Mouse (Mus musculus): ENCODE results near the gene Trpc4ap. TPM values are rescaled to one million over a fixed set of nuclear protein-coding genes. Genes with fewer than 3 reads are reported as not detected.
A peak's percentile ranks its signal among the peaks of the same experiment; 100 is the strongest.

Trpc4ap gene
- polyA plus RNA-seq, 1 experiment: 223 TPM

DNA sequence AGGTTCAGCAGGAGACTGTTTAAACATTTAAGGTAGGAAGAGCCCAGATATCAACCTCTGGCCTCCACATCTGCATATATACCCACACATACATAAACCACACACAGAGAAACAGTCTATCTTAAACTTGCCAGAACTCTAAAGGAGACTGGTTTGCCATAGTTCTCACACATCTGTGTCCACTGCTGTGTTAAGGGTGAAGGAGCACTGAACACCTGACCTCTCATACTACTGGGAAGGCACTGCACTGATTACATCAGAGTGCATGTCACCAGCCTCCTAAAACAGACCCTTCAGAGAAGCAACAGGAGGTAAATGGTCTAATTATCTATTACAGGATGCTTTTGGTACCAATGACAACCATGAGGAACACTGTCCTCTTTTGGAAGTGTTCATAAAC lies 55.3 kb downstream of the Trpc4ap start:
- Histone ChIP-seq H3K27ac (ENCODE audit: insufficient read depth, low read length) (no peak overlapping the region), H3K27me3 (ENCODE audit: control insufficient read depth, insufficient read depth, low read length) (no peaks in the 10 kb centered on the region), H3K4me1 (ENCODE audit: control insufficient read depth, insufficient read depth, low read length) (peaks cover 66% of the 10 kb centered on the region), H3K4me3 (replicated peaks; ENCODE audit: insufficient read depth, low read depth, low read length) (no peak overlapping the region)
- TF ChIP-seq POLR2A (IDR thresholded peaks at IDR 0.05; ENCODE audit: borderline replicate concordance, insufficient read depth, low read length) (no peak), CTCF (IDR thresholded peaks at IDR 0.05; ENCODE audit: borderline replicate concordance, insufficient read depth, low read depth, low read length) (no peak)
- DNase-seq: no peak

DNA sequence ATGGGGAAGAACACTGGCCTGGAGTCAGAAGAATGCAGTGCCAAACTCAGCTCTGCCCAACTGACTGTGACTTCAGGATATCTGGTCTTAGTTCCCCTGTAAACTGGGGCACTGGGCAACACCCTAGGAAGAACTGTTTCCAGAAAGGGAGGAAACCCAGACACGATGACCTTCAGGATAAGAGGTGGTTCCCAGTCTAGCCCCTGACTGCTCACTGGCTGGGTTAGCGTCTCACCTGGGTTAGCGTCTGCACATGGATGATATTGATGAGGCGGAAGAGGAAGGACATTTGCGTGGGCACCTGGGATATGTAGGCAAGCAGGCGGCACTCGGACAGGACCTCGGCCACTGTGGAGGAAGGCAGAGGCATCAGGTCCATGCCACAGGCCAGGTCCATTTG lies 56.2 kb downstream of the Trpc4ap start:
- 74% methylated on average over 8 of the region's 8 CpGs for WGBS
- no peak for TF ChIP-seq POLR2A (IDR thresholded peaks at IDR 0.05; ENCODE audit: borderline replicate concordance, insufficient read depth, low read length)
- H3K4me3 ChIP-seq (replicated peaks; ENCODE audit: insufficient read depth, low read depth, low read length): no peak overlapping the region

DNA sequence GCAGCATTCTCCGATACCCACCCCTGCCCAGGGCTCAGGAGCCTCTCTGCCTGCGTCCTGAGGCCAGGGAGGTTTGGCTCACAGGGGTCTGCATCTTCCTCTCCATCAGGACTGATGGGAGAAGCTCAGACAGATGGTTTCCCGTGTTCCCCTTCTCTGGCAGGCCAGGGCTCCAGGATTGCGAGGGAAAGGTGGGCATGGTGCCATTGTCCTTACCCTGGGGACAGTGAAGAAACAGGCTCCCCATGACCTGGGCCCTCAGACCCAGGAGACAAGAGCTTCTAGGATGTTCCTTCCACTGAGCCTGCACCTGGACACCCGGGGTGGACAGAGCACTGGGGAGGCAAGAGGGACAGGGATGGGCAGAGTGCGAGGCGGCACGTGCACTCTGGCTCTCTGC lies 57.6 kb downstream of the Trpc4ap start:
- peak in 1 of 2 experiments; percentile 44 for DNase-seq
- 42% methylated on average over 8 of the region's 8 CpGs for WGBS
- H3K4me1 ChIP-seq (ENCODE audit: control insufficient read depth, insufficient read depth, low read length): peaks cover 59% of the 10 kb centered on the region
- peak overlapping the region; percentile 8; the same call in 1 of the 2 replicates for H3K27ac ChIP-seq (ENCODE audit: insufficient read depth, low read length)
- H3K4me3 ChIP-seq (replicated peaks; ENCODE audit: insufficient read depth, low read depth, low read length): no peak overlapping the region
- H3K27me3 ChIP-seq (ENCODE audit: control insufficient read depth, insufficient read depth, low read length): no peaks in the 10 kb centered on the region
- TF ChIP-seq POLR2A (IDR thresholded peaks at IDR 0.05; ENCODE audit: borderline replicate concordance, insufficient read depth, low read length) (no peak), CTCF (IDR thresholded peaks at IDR 0.05; ENCODE audit: borderline replicate concordance, insufficient read depth, low read depth, low read length) (no peak)

More for the DNA sequence above, 56.2 kb downstream of the Trpc4ap start:
- H3K27ac ChIP-seq (ENCODE audit: insufficient read depth, low read length): no peak overlapping the region
- H3K4me1 ChIP-seq (ENCODE audit: control insufficient read depth, insufficient read depth, low read length): peaks cover 60% of the 10 kb centered on the region
- DNase-seq: no peak
- H3K27me3 ChIP-seq (ENCODE audit: control insufficient read depth, insufficient read depth, low read length): no peaks in the 10 kb centered on the region

DNA sequence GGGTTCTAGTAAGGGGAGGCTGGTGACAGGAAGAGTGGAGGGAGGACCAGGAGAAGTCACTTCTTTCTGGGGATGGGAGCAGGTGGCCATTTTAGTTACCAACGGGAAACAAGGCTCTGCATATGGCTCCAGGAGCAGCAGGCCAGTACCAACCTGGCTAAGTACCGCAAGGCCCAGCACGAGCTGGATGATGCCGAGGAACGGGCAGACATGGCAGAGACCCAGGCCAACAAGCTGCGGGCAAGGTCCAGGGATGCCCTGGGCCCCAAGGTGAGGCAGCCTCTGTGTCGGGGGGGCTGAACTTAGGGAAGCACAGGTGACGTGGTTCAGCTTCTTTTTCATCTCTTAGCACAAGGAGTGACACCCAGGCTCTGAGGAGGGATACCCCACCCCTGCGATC lies 58.5 kb downstream of the Trpc4ap start:
- Histone ChIP-seq H3K27ac (ENCODE audit: insufficient read depth, low read length) (peak overlapping the region; percentile 54), H3K4me1 (ENCODE audit: control insufficient read depth, insufficient read depth, low read length) (peaks cover 60% of the 10 kb centered on the region), H3K27me3 (ENCODE audit: control insufficient read depth, insufficient read depth, low read length) (no peaks in the 10 kb centered on the region), H3K4me3 (replicated peaks; ENCODE audit: insufficient read depth, low read depth, low read length) (no peak overlapping the region)
- TF ChIP-seq POLR2A (IDR thresholded peaks at IDR 0.05; ENCODE audit: borderline replicate concordance, insufficient read depth, low read length): no peak
- TF ChIP-seq CTCF (IDR thresholded peaks at IDR 0.05; ENCODE audit: borderline replicate concordance, insufficient read depth, low read depth, low read length): no peak
- DNase-seq: peak; percentile 65 to 72
- 18% methylated on average over 9 of the region's 9 CpGs for WGBS

DNA sequence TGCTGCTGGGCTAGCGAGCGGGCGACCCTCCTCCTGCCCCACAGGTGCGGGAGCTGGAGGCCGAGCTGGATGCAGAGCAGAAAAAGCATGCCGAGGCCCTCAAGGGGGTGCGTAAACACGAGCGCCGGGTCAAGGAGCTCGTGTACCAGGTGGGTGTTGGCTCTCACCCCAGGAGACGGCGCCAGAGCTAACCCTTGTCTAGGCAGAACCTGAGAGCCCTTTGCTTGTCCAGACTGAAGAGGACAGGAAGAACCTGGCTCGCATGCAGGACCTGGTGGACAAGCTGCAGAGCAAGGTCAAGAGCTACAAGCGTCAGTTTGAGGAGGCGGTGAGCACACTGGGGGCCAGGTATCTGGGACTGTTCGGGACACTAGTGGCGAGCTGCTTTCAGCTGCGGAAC lies 59.1 kb downstream of the Trpc4ap start:
- no peaks in the 10 kb centered on the region for H3K27me3 ChIP-seq (ENCODE audit: control insufficient read depth, insufficient read depth, low read length)
- 71% methylated on average over 19 of the region's 19 CpGs for WGBS

DNA sequence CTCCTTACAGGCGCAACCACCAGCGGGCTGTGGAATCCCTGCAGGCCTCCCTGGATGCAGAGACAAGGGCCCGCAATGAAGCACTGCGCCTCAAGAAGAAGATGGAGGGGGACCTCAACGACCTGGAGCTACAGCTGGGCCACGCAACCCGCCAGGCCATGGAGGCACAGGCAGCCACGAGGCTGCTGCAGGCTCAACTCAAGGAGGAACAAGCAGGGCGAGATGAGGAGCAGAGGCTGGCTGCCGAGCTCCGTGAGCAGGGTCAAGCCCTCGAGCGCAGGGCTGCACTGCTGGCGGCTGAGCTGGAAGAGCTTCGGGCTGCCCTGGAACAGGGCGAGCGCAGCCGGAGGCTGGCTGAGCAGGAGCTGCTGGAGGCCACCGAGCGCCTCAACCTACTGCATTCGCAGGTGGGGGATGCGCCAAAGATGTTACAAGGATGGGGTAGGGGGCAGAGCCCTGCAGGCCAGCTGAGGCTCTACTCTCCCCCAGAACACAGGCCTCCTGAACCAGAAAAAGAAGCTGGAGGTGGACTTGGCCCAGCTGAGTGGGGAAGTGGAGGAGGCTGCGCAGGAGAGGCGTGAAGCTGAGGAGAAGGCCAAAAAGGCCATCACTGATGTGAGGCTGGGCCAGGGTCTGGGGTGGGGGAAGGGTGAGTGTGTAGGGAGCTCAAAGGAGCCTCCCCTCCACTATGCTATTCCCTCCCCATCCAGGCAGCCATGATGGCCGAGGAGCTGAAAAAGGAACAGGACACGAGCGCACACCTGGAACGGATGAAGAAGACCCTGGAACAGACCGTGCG lies 59.8 kb downstream of the Trpc4ap start:
- Histone ChIP-seq H3K27me3 (ENCODE audit: control insufficient read depth, insufficient read depth, low read length) (no peaks in the 10 kb centered on the region), H3K4me1 (ENCODE audit: control insufficient read depth, insufficient read depth, low read length) (peaks cover 54% of the 10 kb centered on the region), H3K4me3 (replicated peaks; ENCODE audit: insufficient read depth, low read depth, low read length) (no peak overlapping the region), H3K27ac (ENCODE audit: insufficient read depth, low read length) (no peak overlapping the region)
- WGBS: 77% methylated on average over 30 of the region's 30 CpGs
- TF ChIP-seq CTCF (IDR thresholded peaks at IDR 0.05; ENCODE audit: borderline replicate concordance, insufficient read depth, low read depth, low read length) (no peak), POLR2A (IDR thresholded peaks at IDR 0.05; ENCODE audit: borderline replicate concordance, insufficient read depth, low read length) (no peak)
- no peak for DNase-seq

More for the DNA sequence above, 59.1 kb downstream of the Trpc4ap start:
- H3K27ac ChIP-seq (ENCODE audit: insufficient read depth, low read length): peak overlapping the region; percentile 54; the same call in 1 of the 2 replicates
- no peak overlapping the region for H3K4me3 ChIP-seq (replicated peaks; ENCODE audit: insufficient read depth, low read depth, low read length)
- H3K4me1 ChIP-seq (ENCODE audit: control insufficient read depth, insufficient read depth, low read length): peaks cover 61% of the 10 kb centered on the region
- no peak for TF ChIP-seq CTCF (IDR thresholded peaks at IDR 0.05; ENCODE audit: borderline replicate concordance, insufficient read depth, low read depth, low read length)
- no peak for TF ChIP-seq POLR2A (IDR thresholded peaks at IDR 0.05; ENCODE audit: borderline replicate concordance, insufficient read depth, low read length)
- no peak for DNase-seq

DNA sequence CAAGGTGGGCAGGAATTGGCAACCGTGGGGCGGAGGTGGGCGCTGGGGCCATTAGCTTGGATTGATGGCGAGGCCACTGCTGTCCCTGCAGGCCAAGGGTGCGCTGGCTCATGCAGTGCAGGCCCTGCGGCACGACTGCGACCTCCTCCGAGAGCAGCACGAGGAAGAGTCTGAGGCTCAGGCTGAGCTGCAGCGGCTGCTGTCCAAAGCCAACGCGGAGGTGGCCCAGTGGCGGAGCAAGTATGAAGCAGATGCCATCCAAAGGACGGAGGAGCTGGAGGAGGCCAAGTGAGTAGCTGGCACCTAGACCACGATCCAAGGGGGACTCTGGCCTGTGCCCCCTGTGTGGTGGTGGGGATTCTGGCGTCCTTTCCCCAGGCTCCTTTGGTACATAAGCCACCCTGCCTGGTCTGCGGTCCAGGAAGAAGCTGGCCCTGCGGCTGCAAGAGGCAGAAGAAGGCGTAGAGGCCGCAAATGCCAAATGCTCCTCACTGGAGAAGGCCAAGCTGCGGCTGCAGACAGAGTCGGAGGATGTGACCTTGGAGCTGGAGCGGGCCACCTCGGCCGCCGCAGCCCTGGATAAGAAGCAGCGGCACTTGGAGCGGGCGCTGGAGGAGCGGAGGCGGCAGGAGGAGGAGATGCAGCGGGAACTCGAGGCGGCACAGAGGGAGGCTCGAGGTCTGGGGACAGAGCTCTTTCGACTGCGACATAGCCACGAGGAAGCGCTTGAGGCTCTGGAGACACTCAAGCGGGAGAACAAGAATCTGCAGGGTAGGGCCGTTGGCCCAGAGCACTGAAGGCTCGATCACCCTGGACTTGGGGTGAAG lies 61.4 kb downstream of the Trpc4ap start:
- Histone ChIP-seq H3K4me1 (ENCODE audit: control insufficient read depth, insufficient read depth, low read length) (peaks cover 49% of the 10 kb centered on the region), H3K27ac (ENCODE audit: insufficient read depth, low read length) (no peak overlapping the region), H3K4me3 (replicated peaks; ENCODE audit: insufficient read depth, low read depth, low read length) (no peak overlapping the region), H3K27me3 (ENCODE audit: control insufficient read depth, insufficient read depth, low read length) (no peaks in the 10 kb centered on the region)
- WGBS: 59% methylated on average over 43 of the region's 43 CpGs
- DNase-seq: peak in 1 of 2 experiments; percentile 51
- TF ChIP-seq POLR2A (IDR thresholded peaks at IDR 0.05; ENCODE audit: borderline replicate concordance, insufficient read depth, low read length) (no peak), CTCF (IDR thresholded peaks at IDR 0.05; ENCODE audit: borderline replicate concordance, insufficient read depth, low read depth, low read length) (no peak)
